Mouse (Mus musculus): ENCODE measurements around the gene Stk10. TPM values are rescaled to one million over a fixed set of nuclear protein-coding genes. Genes with fewer than 3 reads are reported as not detected.
"Not testable (repeated sequence)": the region's sequence is repeated elsewhere in the genome, so short reads cannot be mapped to it uniquely, and the experiment has no call there.

The Stk10 gene
- polyA plus RNA-seq, 1 experiment from 2014 or later, result 2.6 TPM

DNA sequence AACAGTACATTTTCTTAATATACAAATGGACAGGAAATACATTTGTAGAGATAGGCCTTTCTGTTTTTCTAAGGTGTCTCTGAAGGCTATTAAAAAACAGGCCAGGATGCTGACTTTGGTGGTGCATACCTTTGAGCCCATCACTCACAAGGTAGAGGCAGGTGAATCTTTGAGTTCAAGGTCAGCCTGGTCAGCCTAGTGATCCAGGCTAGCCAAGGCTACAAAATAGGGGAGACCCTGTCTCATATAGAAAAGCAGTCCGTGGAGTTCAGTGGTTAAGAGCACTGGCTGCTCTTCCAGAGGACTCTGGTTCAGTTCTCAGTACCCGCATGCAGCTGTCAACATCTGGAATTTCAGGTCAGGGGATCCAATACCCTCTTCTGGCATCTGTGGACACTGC, 29.4 kb upstream of the Stk10 start:
- 95% methylated on average over 2 of the region's 2 CpGs for WGBS
- no peaks in the 10 kb centered on the region for H3K9me3 ChIP-seq
- H3K4me2 ChIP-seq, result no peak overlapping the region
- ATAC-seq (ENCODE audit: low read depth), result no peak
- H3K9ac ChIP-seq, result no peak overlapping the region
- H3K4me3 ChIP-seq, result no peak overlapping the region
- peaks cover 1% of the 10 kb centered on the region; the same call in 1 of the 2 replicates for H3K4me1 ChIP-seq (replicated peaks)
- H3K36me3 ChIP-seq, result peaks cover 19% of the 10 kb centered on the region; the same call in 1 of the 2 replicates
- H3K27ac ChIP-seq (replicated peaks), result no peak overlapping the region
- H3K27me3 ChIP-seq, result no peaks in the 10 kb centered on the region

DNA sequence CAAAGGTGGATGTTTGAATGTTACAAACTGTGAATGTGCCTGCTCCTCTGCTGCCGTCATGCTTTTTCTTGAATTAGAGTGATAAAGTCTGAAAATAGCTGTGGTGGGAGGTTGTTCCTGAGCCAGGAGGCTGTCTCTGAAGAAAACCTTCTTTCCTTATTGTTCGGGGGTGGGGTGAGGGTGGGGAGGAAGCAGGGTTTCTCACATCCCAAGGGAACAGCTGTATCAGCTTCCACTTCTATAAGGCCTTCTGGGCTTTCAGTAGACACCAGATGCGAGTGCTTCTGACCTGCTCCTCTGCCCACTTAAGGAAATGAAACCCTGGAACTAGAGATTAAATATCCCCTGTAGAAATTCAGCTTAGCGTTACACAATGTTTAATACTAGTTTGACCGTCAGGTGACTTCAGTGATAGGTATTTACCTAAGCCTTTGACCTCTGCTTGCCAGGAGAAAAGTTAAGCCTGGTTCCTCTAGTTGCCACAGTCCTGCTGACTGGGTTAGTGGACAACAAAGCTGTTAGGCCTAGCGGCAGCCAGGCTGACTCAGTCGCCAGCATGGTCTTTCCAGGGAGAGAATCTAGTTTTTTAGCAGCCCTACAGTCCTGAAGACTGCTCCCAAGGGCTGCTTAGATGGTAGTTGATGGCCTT, 27.9 kb upstream of the Stk10 start:
- Histone ChIP-seq H3K27me3 (no peaks in the 10 kb centered on the region), H3K36me3 (peaks cover 19% of the 10 kb centered on the region; the same call in 1 of the 2 replicates), H3K4me3 (no peak overlapping the region), H3K9ac (no peak overlapping the region), H3K9me3 (no peaks in the 10 kb centered on the region), H3K27ac (replicated peaks) (no peak overlapping the region), H3K4me1 (replicated peaks) (no peaks in the 10 kb centered on the region), H3K4me2 (no peak overlapping the region)
- WGBS, result 87% methylated on average over 7 of the region's 7 CpGs
- no peak for ATAC-seq (ENCODE audit: low read depth)

DNA sequence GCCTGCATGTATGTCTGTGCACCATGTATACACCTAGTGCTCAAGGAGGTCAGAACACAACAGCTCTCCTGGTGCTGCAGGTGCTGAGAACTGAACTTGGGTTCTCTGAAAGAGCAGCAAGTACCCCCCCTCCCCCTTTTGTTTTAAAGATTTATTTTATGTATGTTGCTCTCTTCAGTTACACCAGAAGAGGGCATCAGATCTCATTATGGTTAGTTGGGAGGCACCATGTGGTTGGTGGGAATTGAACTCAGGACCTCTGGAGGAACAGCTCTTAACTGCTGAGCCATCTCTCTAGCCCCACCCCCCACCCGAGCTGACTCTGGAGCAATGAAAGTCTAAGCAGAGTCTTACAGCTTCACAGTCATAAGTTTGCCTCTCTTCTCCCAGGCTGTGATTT, 22.2 kb upstream of the Stk10 start:
- WGBS, result 77% methylated on average over 1 of the region's 1 CpGs
- Histone ChIP-seq H3K36me3 (peaks cover 3% of the 10 kb centered on the region; the same call in 1 of the 2 replicates), H3K9me3 (no peaks in the 10 kb centered on the region), H3K27ac (replicated peaks) (no peak overlapping the region), H3K4me3 (no peak overlapping the region), H3K9ac (no peak overlapping the region), H3K4me2 (no peak overlapping the region), H3K4me1 (replicated peaks) (no peaks in the 10 kb centered on the region; the same call in 1 of the 2 replicates), H3K27me3 (no peaks in the 10 kb centered on the region)
- ATAC-seq (ENCODE audit: low read depth), result no peak

DNA sequence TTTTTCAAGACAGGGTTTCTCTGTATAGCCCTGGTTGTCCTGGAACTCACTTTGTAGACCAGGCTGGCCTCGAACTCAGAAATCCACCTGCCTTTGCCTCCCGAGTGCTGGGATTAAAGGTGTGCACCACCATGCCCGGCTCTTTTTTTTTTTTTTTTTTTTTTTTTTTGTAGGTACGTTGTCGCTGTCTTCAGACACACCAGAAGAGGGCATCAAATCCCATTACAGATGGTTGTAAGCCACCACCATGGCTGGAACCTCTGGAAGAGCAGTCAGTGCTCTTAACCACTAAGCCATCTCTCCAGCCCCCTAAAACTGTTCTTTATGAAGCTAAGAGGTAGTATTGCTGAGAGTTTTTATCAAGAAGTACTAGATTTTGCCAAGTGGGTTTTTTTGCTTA, 18.3 kb upstream of the Stk10 start:
- H3K27ac ChIP-seq (replicated peaks); H3K4me3 ChIP-seq; H3K27me3 ChIP-seq; H3K4me2 ChIP-seq; H3K4me1 ChIP-seq (replicated peaks); H3K9ac ChIP-seq; H3K9me3 ChIP-seq; ATAC-seq (ENCODE audit: low read depth): not testable (repeated sequence)
- WGBS, result 90% methylated on average over 4 of the region's 5 CpGs
- H3K36me3 ChIP-seq, result peaks cover 31% of the 10 kb centered on the region

DNA sequence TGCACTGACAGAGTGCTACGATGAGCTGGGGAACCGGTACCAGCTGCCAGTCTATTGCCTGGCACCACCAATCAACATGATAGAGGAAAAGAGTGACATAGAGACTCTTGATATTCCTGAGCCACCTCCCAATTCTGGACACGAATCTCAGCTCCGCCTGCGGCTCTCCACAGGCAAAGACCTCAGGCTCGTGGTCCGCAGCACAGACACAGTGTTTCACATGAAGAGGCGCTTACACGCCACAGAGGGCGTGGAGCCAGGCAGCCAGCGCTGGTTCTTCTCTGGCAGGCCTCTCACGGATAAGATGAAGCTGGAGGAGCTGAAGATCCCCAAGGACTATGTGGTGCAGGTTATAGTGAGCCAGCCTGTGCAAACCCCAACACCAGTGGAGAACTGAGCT, 17.0 kb upstream of the Stk10 start:
- H3K4me1 ChIP-seq (replicated peaks), result no peaks in the 10 kb centered on the region; the same call in 1 of the 2 replicates
- no peak overlapping the region for H3K9ac ChIP-seq
- no peak overlapping the region for H3K27ac ChIP-seq (replicated peaks)
- WGBS, result 90% methylated on average over 12 of the region's 12 CpGs
- peaks cover 37% of the 10 kb centered on the region for H3K36me3 ChIP-seq
- no peaks in the 10 kb centered on the region for H3K9me3 ChIP-seq
- H3K4me3 ChIP-seq, result no peak overlapping the region
- H3K27me3 ChIP-seq, result no peaks in the 10 kb centered on the region
- ATAC-seq (ENCODE audit: low read depth), result no peak
- no peak overlapping the region for H3K4me2 ChIP-seq

DNA sequence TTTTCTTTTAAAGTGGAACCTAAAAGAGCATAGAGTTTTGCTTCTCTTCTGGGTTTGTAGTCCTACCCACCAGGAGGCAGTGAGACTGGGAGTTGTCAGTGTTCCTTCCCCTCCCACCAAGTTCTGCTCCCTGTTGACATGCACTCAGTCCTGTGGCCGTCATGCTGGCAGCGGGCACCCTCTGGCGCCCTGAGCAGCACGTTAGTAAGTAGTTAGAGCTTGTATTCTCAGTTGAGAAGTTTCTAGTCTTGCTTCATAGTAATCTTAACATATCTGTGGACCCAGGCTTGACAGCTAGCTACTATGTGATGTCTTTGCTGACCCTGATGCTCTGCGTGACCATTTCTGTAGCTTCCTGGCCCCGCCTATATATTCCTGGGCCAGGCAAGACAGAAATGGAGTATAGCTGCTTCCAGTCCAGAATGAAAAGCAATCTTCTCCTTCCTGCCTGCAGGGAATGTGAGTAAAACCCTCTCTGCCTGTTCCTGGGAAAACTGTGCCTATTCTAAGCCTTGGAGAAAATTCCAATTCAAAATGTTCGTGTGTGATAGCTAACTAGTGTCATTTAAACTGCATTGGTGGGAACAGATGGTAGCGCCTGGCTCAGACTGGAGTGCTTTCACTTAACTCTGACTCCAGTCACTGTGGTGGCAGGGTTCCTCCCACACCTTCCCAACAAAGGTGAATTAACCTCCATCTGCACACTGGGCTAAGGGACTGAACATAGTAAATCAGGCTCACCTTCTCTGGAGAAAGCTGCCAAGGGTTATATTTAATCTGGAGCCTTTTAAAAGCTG, 16.0 kb upstream of the Stk10 start:
- Histone ChIP-seq H3K27me3 (no peaks in the 10 kb centered on the region), H3K27ac (replicated peaks) (0 out of 2 replicates have a peak overlapping the region, but pooled peaks have one; percentile 23), H3K4me1 (replicated peaks) (no peaks in the 10 kb centered on the region), H3K9me3 (no peaks in the 10 kb centered on the region), H3K9ac (no peak overlapping the region), H3K4me2 (no peak overlapping the region), H3K4me3 (no peak overlapping the region), H3K36me3 (peaks cover 37% of the 10 kb centered on the region)
- no peak for ATAC-seq (ENCODE audit: low read depth)
- WGBS, result 88% methylated on average over 8 of the region's 8 CpGs

DNA sequence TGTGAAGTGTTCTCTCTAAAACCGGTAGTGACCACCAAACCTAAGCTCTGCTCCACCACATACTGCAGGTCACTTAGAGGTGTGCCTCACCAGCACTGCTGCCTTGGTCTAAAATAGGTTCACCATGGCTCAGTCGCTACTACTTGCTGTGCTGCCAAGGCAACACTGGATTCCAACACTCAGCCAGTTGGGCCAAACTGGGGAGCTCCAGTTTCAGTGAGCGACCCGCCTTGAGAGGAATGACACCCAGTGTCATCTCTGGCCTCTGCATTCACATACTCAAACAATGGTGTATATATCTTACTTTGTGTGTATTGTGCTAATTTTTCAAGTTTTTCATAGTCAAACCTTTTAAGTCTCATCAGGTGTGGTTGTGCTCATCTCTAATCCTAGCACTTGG, 14.3 kb upstream of the Stk10 start:
- ATAC-seq (ENCODE audit: low read depth), result no peak

DNA sequence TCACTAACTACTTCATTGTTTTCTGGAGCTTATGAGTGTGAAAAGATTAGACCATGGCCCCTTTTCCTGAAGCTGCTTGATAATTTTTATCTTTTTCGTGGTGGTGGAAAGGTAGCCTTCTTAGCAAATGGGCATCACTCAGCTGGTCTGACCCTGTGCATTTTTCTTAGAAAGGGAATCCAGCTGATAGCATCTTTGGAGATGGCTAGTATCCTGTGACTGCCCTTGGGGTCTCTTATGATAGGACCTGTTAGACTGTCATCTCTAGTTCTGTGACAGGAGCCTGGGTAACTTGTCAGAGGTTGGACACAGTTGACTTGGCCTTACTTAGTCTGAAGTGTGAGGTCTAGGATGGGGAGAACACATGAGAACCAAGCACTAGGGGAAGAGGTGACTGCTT, 13.8 kb upstream of the Stk10 start:
- no peak overlapping the region for H3K9ac ChIP-seq
- no peaks in the 10 kb centered on the region for H3K9me3 ChIP-seq
- H3K27ac ChIP-seq (replicated peaks), result no peak overlapping the region
- H3K4me3 ChIP-seq, result no peak overlapping the region
- no peak overlapping the region for H3K4me2 ChIP-seq
- no peak for ATAC-seq (ENCODE audit: low read depth)
- H3K27me3 ChIP-seq, result no peaks in the 10 kb centered on the region
- H3K36me3 ChIP-seq, result peaks cover 37% of the 10 kb centered on the region
- WGBS, result 85% methylated on average over 1 of the region's 1 CpGs
- H3K4me1 ChIP-seq (replicated peaks), result no peaks in the 10 kb centered on the region

More for the DNA sequence above, 14.3 kb upstream of the Stk10 start:
- Histone ChIP-seq H3K27ac (replicated peaks) (no peak overlapping the region), H3K4me3 (no peak overlapping the region), H3K27me3 (no peaks in the 10 kb centered on the region), H3K4me2 (no peak overlapping the region), H3K9me3 (no peaks in the 10 kb centered on the region), H3K4me1 (replicated peaks) (no peaks in the 10 kb centered on the region), H3K9ac (no peak overlapping the region), H3K36me3 (peaks cover 37% of the 10 kb centered on the region)
- WGBS, result 85% methylated on average over 4 of the region's 4 CpGs

DNA sequence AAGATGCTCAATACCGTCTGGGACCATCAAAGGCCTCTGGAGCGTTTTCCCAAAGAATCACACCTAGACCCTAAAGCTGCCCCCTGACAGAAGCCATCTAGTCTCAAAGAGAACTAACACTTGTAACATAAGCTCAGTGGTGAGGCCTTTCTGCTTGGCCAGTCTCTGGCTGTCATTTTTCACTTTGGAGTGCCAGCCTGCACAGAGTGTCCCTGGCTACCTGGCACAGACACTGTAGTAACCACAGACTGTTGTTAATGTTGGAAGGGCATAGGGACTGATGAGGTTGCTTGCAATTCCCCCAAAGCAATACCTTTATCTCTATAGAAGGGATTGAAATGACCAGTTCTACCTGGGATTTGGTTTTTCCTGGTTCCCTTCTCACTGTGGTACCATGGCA, 11.9 kb upstream of the Stk10 start:
- Histone ChIP-seq H3K9me3 (no peaks in the 10 kb centered on the region), H3K27me3 (no peaks in the 10 kb centered on the region), H3K27ac (replicated peaks) (no peak overlapping the region), H3K4me3 (no peak overlapping the region), H3K4me1 (replicated peaks) (no peaks in the 10 kb centered on the region), H3K4me2 (no peak overlapping the region), H3K36me3 (peaks cover 38% of the 10 kb centered on the region), H3K9ac (no peak overlapping the region)
- no peak for ATAC-seq (ENCODE audit: low read depth)
- WGBS, result 73% methylated on average over 2 of the region's 2 CpGs

DNA sequence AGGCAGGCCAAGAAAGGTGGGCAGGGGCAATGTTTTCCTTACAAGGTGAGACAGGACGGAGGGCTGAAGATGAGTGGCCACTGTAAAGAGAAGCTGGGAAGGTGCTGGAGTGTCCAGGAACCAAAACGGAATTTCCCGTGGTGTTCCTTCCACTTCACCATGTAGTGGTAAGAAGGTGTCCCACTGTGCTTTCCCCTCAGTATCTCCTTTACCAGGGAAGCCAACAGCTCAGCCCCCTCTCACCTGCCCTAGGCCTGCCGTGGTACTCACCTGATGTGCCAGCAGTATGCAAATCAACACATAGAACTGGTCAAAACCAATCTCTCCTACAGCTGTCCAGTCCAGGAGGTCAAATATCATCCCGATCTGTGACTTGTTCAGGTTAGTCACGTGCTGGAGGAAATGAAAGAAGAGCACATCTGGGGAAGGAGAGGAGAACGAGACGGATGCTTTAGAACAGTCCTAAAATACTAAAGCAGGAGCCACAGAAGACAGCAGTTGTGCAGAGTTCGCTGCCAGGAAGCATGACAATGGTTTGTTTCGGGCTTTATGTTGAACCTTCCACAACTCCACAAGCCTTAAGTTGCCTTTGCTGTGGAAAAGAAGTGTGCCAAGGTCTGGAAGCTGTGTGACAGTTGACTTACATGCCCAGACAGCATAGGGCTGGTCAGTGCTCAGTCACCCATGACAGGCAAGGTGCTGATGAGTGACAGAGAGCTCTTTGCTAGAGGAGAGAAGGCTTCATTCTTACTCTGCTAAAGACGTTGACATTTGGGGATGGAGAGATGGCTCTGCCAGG, 8.8 kb upstream of the Stk10 start:
- Histone ChIP-seq H3K36me3 (peaks cover 19% of the 10 kb centered on the region), H3K27me3 (no peaks in the 10 kb centered on the region)

DNA sequence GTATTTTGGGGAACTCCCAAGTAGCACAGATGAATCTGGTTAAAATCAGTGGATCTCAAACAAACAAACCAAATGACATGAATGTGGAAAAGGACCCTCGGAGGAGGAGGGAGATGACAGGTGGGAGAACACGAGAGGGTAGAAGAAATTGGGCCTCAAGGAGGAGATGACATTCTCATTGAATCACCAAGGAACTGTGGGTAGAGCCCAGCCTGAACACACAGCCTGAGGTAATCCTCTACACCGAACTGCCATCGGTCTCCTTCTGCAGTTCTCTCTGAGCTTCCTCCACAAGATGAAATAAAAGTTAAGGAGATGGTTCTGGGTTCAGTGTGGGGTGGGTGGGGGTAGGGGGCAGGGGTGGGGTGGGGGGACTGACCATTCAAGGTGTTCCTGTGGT, 6.1 kb upstream of the Stk10 start:
- whole genome bisulfite sequencing, result 83% methylated on average over 4 of the region's 4 CpGs
- peaks cover 15% of the 10 kb centered on the region for H3K27me3 ChIP-seq
- peaks cover 5% of the 10 kb centered on the region; the same call in 1 of the 2 replicates for H3K4me1 ChIP-seq (replicated peaks)
- H3K4me3 ChIP-seq, result no peak overlapping the region
- no peak overlapping the region for H3K9ac ChIP-seq
- no peaks in the 10 kb centered on the region for H3K9me3 ChIP-seq
- no peak overlapping the region for H3K4me2 ChIP-seq
- H3K36me3 ChIP-seq, result peaks cover 7% of the 10 kb centered on the region
- no peak overlapping the region for H3K27ac ChIP-seq (replicated peaks)
- no peak for ATAC-seq (ENCODE audit: low read depth)

More for the DNA sequence above, 8.8 kb upstream of the Stk10 start:
- ATAC-seq (ENCODE audit: low read depth), result no peak
- 86% methylated on average over 11 of the region's 11 CpGs for WGBS
- no peak overlapping the region for H3K4me2 ChIP-seq
- no peak overlapping the region for H3K4me3 ChIP-seq
- H3K9me3 ChIP-seq, result no peaks in the 10 kb centered on the region
- H3K4me1 ChIP-seq (replicated peaks), result no peaks in the 10 kb centered on the region
- no peak overlapping the region for H3K27ac ChIP-seq (replicated peaks)
- H3K9ac ChIP-seq, result no peak overlapping the region

DNA sequence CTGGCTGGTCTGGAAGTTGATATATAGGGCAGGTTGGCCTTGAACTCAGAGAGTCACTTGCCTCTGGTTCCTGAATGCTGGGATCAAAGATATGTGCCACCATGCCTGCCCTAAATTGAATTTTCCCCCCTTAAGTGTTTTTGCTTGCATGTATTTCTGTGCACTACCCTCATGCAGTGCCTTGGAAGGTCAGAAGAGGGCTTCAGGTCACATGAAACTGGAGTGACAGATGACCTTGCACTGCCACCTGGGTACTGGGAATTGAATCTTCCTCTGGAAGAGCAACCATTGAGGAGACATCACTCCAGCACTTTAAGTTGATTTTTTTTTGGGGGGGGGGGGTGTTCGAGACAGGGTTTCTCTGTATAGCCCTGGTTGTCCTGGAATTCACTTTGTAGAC, 3.0 kb upstream of the Stk10 start:
- Histone ChIP-seq H3K4me2 (no peak overlapping the region), H3K36me3 (peaks cover 7% of the 10 kb centered on the region), H3K9me3 (no peaks in the 10 kb centered on the region), H3K27me3 (peaks cover 22% of the 10 kb centered on the region), H3K4me1 (replicated peaks) (peaks cover 31% of the 10 kb centered on the region), H3K4me3 (no peak overlapping the region), H3K27ac (replicated peaks) (no peak overlapping the region), H3K9ac (no peak overlapping the region)
- WGBS, result 90% methylated on average over 1 of the region's 1 CpGs
- ATAC-seq (ENCODE audit: low read depth), result no peak
